Mouse (Mus musculus): ENCODE results near the gene Otx2.
"Not testable (repeated sequence)": the region's sequence is repeated elsewhere in the genome, so short reads cannot be mapped to it uniquely, and the experiment has no call there.

Gene Otx2

GRCm38 (mm10) chr14:48653676-48654510 is 19.7 kb downstream of the Otx2 start:
- no peak for DNase-seq

- DNase-seq: no peak
Observed at GRCm38 (mm10) chr14:48653081-48653480, 20.5 kb downstream of the Otx2 start.

GRCm38 (mm10) chr14:48652256-48652655 is 21.4 kb downstream of the Otx2 start:
- no peak for DNase-seq

GRCm38 (mm10) chr14:48651471-48652211 is 22.0 kb downstream of the Otx2 start:
- DNase-seq: no peak

GRCm38 (mm10) chr14:48641462-48642395 is 31.9 kb downstream of the Otx2 start:
- no peak for DNase-seq

GRCm38 (mm10) chr14:48633141-48633540 is 40.5 kb downstream of the Otx2 start:
- no peak for DNase-seq

- DNase-seq: no peak
Observed at GRCm38 (mm10) chr14:48632335-48632734, 41.3 kb downstream of the Otx2 start.

- no peak for DNase-seq
Observed at GRCm38 (mm10) chr14:48631486-48631885, 42.1 kb downstream of the Otx2 start.

- no peak for DNase-seq
Observed at GRCm38 (mm10) chr14:48629404-48629803, 44.2 kb downstream of the Otx2 start.

GRCm38 (mm10) chr14:48626271-48626670 is 47.3 kb downstream of the Otx2 start:
- DNase-seq: no peak

GRCm38 (mm10) chr14:48625331-48625694 is 48.3 kb downstream of the Otx2 start:
- DNase-seq: no peak

GRCm38 (mm10) chr14:48624596-48625330 is 48.9 kb downstream of the Otx2 start:
- peak; percentile 73 for DNase-seq

GRCm38 (mm10) chr14:48622726-48623125 is 50.9 kb downstream of the Otx2 start:
- DNase-seq: not testable (repeated sequence)

- DNase-seq: no peak
Observed at GRCm38 (mm10) chr14:48616361-48616760, 57.3 kb downstream of the Otx2 start.

- no peak for DNase-seq
Observed at GRCm38 (mm10) chr14:48608641-48609310, 64.8 kb downstream of the Otx2 start.

Measured in kidney, adult 9 months (tissue).